Mouse (Mus musculus) spleen, adult 18-20 months (tissue): ENCODE data around the gene Scaper.

Experiments used
- DNase-seq, 2 experiments: peaks; one replicate each; pipeline ENCODE4 v3.0.0; 2022; ENCODE audit warnings: mixed read lengths in 2 of 2

Gene Scaper

DNA sequence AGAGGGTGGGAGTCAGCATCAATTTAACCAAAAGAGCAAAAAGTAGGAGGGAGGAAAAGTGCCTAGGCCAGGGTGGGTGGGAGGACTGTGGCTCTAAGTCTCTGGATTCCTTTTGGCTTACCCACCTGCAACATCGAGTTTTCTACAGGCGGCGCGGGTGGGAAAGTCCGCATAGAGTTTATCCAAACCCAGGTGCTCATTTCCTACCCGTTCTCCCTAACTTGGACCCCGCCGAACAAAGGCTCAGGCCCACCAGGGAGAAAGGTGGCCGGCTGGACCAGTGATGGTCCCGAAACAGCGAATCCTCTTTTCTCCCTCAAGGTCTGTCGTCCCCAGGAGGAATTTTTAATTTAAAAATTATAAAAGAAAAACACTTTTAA, 397.5 kb downstream of the Scaper start:
- no peak for DNase-seq

DNA sequence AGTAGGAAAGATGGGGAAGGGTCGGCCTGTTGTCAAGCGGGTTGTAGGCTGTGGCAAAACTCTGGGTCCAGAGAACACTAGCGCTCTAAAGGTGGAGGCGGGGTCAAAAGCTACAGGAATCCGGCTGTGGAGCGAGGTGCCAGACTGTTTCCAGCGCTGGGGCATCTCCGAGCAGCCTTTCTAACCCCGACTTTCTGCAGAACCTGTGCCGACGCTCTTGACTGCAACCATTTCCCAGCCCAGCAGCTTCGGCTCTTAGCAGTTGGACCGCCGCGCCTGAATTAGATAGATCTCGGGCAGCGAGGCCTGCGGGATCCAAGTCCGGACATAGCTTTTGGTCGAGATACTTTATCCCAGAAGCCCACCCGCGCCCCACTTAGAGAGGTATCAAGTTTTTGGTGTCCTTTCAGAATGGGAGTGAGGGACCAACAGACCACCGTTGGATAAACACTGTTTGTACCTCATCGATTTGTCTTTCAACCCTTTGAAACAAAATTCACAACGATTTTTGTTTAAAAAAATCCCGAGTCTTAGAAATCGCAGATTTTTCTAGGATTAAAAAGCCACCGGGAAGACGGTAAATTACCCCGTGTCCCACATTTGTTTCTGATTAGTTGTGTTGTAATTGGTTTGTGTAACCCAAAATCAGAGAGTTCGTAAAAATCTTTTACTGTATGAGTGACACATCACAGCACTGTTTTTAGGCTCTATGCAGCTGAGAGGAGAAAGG, 398.1 kb downstream of the Scaper start:
- no peak for DNase-seq

GRCm38 (mm10) chr9:55539006-55539405, 398.9 kb downstream of the Scaper start:
- DNase-seq, result no peak

DNA sequence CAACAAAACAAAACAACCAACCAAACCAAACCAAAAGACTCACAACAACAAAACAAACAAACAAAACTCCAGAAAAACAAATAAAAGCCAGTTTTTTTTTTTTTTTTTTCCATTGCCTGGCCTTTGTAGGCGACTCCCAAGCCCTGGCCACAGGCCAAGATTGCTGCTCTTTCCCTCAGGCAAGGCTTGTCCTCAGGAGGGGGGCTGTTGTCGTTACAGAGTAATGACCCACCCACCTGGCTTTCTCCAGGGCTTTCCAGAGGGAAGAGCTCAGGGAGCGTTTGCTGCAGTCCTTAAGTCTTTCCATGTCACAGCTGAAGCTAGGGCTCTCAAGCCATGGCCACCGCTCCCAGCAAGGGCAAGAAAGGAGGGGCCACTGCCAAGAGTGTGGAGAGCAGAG, 399.5 kb downstream of the Scaper start, which contains the start of gene Isl2:
Gene Isl2, plus strand, starts transcription at position 296 of the 400 bp plus-strand sequence.
- DNase-seq, result no peak

DNA sequence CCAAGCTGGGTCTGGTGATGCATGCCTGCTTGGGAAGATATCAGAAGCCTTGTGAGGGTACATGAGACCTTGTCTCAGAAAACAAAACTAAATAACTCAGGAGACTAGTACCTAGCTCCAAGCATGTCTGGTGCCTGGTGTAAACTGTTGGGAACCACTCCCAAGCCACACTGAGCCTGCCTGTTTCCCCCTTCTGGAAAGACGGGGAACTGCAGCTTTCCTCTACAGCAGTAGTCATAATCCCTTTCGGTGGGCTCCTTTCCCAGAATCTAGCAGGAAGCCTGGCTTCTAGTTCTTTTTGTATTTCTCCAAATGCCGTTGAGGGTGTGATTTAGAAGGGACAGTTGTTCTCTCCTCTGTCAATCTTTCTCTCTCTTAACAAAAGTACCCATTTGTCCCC, 402.0 kb downstream of the Scaper start:
- DNase-seq, result peak in 1 of 2 experiments; percentile 53

DNA sequence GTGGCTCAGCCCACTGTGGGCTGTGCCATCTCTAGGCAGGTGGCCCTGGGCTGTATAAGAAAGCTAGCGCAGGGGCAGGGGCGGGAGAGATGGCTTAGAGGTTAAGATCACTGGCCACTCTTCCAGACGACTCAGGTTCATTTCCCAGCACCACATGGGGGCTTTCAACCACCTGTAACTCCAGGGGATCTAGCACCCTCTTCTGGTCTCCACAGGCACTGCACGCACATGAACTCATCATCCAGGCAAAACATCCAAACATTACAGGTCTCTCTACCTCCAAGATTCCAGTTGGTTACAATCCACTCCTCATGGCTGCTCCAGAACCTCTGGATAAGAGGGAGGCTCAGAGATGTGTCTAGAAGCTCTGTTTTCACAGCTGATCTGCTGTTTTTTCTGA, 412.2 kb downstream of the Scaper start:
- no peak for DNase-seq

- peak; percentile 88 to 89 for DNase-seq
Measured at GRCm38 (mm10) chr9:55512027-55512543, 425.8 kb downstream of the Scaper start, which contains the start of gene Etfa. Gene Etfa, minus strand, starts transcription at chr9:55512243.

DNA sequence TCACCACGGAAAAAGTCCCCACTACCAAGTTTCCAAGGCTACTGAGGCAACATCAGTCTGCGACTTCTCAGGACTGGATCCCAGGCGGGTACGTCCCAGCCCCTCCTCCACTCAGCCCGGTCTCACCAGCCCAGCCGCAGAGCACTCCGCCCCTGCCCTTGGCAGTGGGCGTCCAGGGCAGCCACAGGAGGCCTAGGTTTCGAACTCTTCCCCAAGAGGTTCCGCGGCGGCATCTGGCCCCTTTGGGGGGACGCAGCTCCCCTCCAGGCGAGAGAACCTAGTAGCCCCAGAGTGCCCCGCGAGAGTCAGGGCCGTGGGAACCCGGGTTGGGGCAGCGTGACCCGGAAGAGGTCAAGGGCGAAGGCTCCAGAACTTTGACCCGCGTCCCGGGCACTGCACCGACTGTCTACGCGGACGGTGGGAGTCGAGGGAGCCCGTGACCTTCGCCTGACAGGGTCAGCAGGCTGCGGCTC, 426.4 kb downstream of the Scaper start:
- DNase-seq, result no peak

GRCm38 (mm10) chr9:55510651-55511235, 427.2 kb downstream of the Scaper start:
- no peak for DNase-seq

DNA sequence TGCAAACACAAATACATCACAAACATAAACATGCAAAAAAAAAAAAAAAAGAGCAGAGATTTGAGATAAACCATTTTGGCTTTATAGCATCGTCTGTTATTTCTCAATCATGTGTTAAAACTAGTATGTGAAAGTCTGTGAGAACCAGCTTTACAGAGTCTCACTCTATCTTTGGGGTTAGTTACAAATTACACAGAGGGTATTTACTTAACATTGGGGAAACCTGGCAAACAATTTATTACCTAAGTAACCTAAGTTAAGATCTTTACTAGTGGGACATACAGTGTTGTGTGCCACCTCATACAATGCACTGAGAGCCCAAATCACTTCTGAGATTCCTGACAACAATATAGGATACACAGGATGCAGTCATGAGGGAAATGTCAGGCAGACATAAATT, 428.2 kb downstream of the Scaper start:
- DNase-seq, result no peak

GRCm38 (mm10) chr9:55508701-55509100, 429.2 kb downstream of the Scaper start:
- DNase-seq, result no peak

- DNase-seq, result no peak
Measured at GRCm38 (mm10) chr9:55507922-55508321, 430.0 kb downstream of the Scaper start.
